Mouse (Mus musculus) stomach, postnatal 0 days (tissue): ENCODE measurements at regions not wholly inside any gene's neighbourhood (a gene's known extent, or its start where the extent isn't known, plus 50 kb on each side); places are given as distances from the start of the nearest gene placed in this dataset.

ENCODE experiments used
- ATAC-seq: fragments of 200-750 bp; cut with Nextera tagmentation; 2 replicates; pipeline ENCODE4 v1.8.0; 2017; ENCODE audit not compliant: low FRiP score, low TSS enrichment
- DNase-seq: peaks from one replicate; pipeline ENCODE4 v3.0.0-alpha.2; 2016; ENCODE audit warnings: low spot score
- H3K27ac ChIP-seq: fragments of 300-500 bp; sonication (generic); replicated peaks from 2 replicates; pipeline ENCODE4 v1.5.1; 2014; ENCODE audit warnings: mild to moderate bottlenecking, control low read depth
- H3K27me3 ChIP-seq: fragments of 300-500 bp; sonication (generic); 2 replicates; pipeline ENCODE4 v1.6.1; 2014; ENCODE audit warnings: low read length; ENCODE audit not compliant: control insufficient read depth, insufficient read depth
- H3K36me3 ChIP-seq: fragments of 300-500 bp; sonication (generic); 2 replicates; pipeline ENCODE4 v1.6.1; 2014; ENCODE audit warnings: low read length, mixed read lengths; ENCODE audit not compliant: control insufficient read depth, insufficient read depth
- H3K4me1 ChIP-seq: fragments of 300-500 bp; sonication (generic); replicated peaks from 2 replicates; pipeline ENCODE4 v1.6.1; 2014; ENCODE audit warnings: antibody characterized with exemption; ENCODE audit not compliant: control insufficient read depth, insufficient read depth
- H3K4me2 ChIP-seq: fragments of 300-500 bp; sonication (generic); replicated peaks from 2 replicates; pipeline ENCODE4 v1.6.1; 2014; ENCODE audit warnings: low read depth, mild to moderate bottlenecking, control low read depth, moderate library complexity
- H3K4me3 ChIP-seq: fragments of 300-500 bp; sonication (generic); 2 replicates; pipeline ENCODE4 v1.5.1; 2014; ENCODE audit warnings: low read depth, low read length, control low read depth
- H3K9ac ChIP-seq: fragments of 300-500 bp; sonication (generic); 2 replicates; pipeline ENCODE4 v1.6.1; 2014; ENCODE audit warnings: mild to moderate bottlenecking, low read length, control low read depth, mixed read lengths
- H3K9me3 ChIP-seq: fragments of 300-500 bp; sonication (generic); 2 replicates; pipeline ENCODE4 v1.6.1; 2016; ENCODE audit warnings: low read length; ENCODE audit not compliant: control insufficient read depth
- CTCF ChIP-seq: IDR thresholded peaks from 2 replicates; pipeline ENCODE4 v1.5.1; 2016; ENCODE audit warnings: antibody characterized with exemption, low read depth, mild to moderate bottlenecking, moderate library complexity
- EP300 ChIP-seq: optimal IDR thresholded peaks from 2 replicates; pipeline ENCODE3; 2016; ENCODE audit warnings: antibody characterized with exemption
- WGBS: fragments of 180-500 bp; shearing (Covaris S2); extraction: QIAGEN DNeasy Blood & Tissue Kit; methylation state at CpG from one replicate; pipeline ENCODE4 v1.1.7; 2014; 5-methylcytosine and 5-hydroxymethylcytosine counted together

DNA sequence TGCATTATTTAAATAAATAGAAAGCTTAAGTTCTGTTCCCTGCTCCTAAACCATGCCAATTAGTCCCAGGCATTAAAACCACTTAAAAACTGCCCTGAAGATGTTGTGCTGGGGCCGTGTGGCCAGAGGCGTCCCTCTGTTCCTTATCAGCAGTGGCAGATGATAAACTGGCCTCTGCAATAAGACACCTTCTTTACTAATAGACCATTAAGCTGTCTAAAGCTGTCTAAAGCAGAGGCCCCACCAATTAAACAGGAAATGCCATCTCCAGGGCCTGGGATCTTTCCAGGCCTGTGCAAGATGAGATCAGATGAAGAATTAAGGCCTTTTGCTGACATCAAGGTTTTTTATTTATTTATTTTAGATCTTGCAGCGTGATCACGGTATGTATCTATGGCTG is 118.6 kb downstream of the Edn3 start:
- 36% methylated on average over 4 of the region's 4 CpGs for WGBS
- ATAC-seq (no peak), DNase-seq (no peak)
- H3K27ac ChIP-seq: no peak overlapping the region
- no peaks in the 10 kb centered on the region for H3K4me1 ChIP-seq
- no peaks in the 10 kb centered on the region for H3K27me3 ChIP-seq
- no peak overlapping the region for H3K4me2 ChIP-seq
- H3K9ac ChIP-seq: no peak overlapping the region
- H3K9me3 ChIP-seq: no peaks in the 10 kb centered on the region
- no peaks in the 10 kb centered on the region for H3K36me3 ChIP-seq
- TF ChIP-seq CTCF (no peak), EP300 (no peak)
- H3K4me3 ChIP-seq: no peak overlapping the region

DNA sequence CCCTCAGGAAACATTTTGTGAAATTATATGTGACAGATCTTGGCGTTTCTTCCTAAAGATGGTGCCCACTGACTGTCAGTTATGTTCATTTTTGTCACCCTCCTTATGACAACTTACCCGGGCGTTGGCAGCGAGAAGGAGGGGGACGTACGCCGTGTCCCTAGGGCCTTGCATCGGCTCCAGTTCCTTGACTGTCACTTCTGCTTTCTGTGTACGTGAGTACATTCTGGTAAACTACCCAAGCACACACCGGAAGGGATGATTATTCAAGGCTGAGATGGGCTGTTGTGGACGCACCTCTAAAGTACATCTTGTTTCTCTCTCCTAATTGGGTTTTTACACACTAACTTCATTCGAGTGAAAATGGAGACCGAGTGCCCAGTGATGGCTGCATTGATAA is 120.2 kb downstream of the Edn3 start:
- Histone ChIP-seq H3K4me3 (no peak overlapping the region), H3K27ac (no peak overlapping the region), H3K9me3 (no peaks in the 10 kb centered on the region), H3K36me3 (no peaks in the 10 kb centered on the region), H3K4me1 (no peaks in the 10 kb centered on the region), H3K4me2 (no peak overlapping the region), H3K27me3 (no peaks in the 10 kb centered on the region), H3K9ac (no peak overlapping the region)
- no peak for ATAC-seq
- WGBS: 84% methylated on average over 13 of the region's 13 CpGs
- no peak for DNase-seq
- TF ChIP-seq EP300: no peak
- TF ChIP-seq CTCF: no peak

DNA sequence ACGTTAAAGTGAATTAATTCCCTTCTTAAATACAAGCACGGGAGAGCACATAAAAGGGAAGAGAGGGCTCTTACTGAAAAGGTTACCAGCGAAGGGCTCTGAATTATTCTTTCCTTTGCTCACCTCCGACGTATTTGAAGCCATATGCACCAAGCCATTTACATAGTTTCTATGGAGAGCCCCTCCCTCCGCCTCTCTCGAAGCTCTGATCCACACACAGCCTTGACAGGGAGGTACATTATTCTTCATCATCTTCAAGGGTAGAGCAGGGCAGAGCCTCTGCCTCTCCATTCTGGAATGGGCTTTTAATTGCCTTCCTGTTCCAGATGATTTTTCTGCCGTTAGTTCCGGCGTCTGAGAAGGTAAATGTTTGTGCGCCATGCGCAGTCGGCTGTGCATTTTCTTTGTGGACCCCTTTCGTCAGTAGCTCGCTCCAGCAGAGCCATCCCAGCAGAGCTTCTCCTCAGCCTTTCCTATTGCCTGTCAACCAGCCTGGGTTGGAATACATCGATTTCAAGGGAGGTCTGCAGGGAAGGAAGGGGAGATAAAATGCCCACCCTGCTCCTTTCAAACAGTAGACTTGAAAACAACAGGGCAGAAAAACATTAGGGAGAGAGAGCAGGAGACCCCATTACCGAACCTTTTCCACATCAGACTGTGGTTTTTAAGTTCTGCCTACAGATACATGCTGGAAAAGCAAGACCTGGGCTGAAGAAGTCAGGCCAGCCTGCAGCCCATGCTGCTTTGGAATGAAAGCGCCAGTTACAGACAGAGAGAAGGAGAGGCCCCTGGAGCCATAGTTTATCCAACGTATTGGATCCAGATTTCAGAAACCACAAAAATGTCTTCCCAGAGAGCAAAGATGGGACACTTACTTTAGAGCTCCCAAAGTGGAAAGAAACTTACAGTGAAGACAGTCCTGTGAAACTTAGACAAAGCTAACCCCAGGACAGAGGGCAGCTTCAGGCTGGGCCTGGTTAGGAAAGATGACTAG is 124.1 kb downstream of the Edn3 start:
- no peak overlapping the region for H3K9ac ChIP-seq
- no peak for TF ChIP-seq EP300
- TF ChIP-seq CTCF: no peak
- ATAC-seq (no peak), DNase-seq (no peak)
- WGBS: 53% methylated on average over 19 of the region's 19 CpGs
- H3K36me3 ChIP-seq: no peaks in the 10 kb centered on the region
- H3K4me2 ChIP-seq: no peak overlapping the region
- no peaks in the 10 kb centered on the region for H3K9me3 ChIP-seq
- H3K4me1 ChIP-seq: no peaks in the 10 kb centered on the region
- no peaks in the 10 kb centered on the region for H3K27me3 ChIP-seq
- no peak overlapping the region for H3K4me3 ChIP-seq
- H3K27ac ChIP-seq: no peak overlapping the region

DNA sequence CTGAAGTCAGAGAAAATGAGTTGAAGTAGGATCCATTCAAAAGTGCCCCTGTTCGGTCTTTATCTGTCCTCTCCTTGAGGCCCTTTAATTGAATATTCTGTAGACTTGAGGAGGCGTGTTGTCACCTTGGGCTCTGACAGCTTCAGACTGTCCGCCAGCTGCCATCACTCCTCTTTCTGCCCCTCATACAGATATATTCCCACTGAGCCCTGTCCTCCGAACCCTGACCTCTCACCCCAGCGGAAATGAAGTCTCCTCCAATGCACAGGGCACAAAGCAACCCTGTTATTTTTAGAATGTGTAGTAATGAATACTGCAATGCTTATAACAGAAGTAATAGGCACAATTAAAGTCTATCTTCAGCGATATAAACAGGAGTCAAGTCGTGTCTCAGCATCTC is 117.4 kb upstream of the Gm14444 start:
- no peaks in the 10 kb centered on the region for H3K4me1 ChIP-seq
- H3K9ac ChIP-seq: no peak overlapping the region
- TF ChIP-seq CTCF: no peak
- TF ChIP-seq EP300: no peak
- WGBS: 77% methylated on average over 7 of the region's 7 CpGs
- H3K9me3 ChIP-seq: no peaks in the 10 kb centered on the region
- H3K4me3 ChIP-seq: no peak overlapping the region
- ATAC-seq (no peak), DNase-seq (no peak)
- no peak overlapping the region for H3K4me2 ChIP-seq
- H3K36me3 ChIP-seq: no peaks in the 10 kb centered on the region
- H3K27me3 ChIP-seq: no peaks in the 10 kb centered on the region
- no peak overlapping the region for H3K27ac ChIP-seq

DNA sequence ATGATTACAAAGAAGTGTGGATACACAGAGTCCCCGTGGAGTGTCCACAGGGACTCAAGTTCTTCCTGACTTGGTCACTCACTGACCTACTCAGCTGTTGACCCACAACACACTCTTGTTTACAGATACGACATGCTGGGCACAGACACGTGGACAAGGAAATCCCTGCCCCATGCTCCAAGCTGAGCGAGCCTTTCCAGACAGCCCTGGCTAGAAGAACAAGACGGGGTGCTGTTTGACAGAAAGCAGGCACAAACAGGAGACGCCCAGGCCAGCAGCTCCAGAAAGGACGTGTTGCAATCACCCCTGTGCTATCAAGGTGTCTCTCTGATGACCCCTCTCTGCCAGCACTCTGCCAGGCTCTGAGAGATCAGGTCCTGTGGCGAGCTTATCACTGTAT is 112.6 kb upstream of the Gm14444 start:
- ATAC-seq: peak; percentile 53; the same call in 1 of the 2 replicates
- Histone ChIP-seq H3K27ac (peak overlapping the region; percentile 40; the same call in 1 of the 2 replicates), H3K27me3 (no peaks in the 10 kb centered on the region), H3K9me3 (no peaks in the 10 kb centered on the region), H3K4me2 (no peak overlapping the region), H3K36me3 (no peaks in the 10 kb centered on the region), H3K9ac (no peak overlapping the region), H3K4me1 (no peaks in the 10 kb centered on the region), H3K4me3 (no peak overlapping the region)
- no peak for TF ChIP-seq EP300
- TF ChIP-seq CTCF: no peak
- no peak for DNase-seq
- WGBS: 28% methylated on average over 8 of the region's 8 CpGs

DNA sequence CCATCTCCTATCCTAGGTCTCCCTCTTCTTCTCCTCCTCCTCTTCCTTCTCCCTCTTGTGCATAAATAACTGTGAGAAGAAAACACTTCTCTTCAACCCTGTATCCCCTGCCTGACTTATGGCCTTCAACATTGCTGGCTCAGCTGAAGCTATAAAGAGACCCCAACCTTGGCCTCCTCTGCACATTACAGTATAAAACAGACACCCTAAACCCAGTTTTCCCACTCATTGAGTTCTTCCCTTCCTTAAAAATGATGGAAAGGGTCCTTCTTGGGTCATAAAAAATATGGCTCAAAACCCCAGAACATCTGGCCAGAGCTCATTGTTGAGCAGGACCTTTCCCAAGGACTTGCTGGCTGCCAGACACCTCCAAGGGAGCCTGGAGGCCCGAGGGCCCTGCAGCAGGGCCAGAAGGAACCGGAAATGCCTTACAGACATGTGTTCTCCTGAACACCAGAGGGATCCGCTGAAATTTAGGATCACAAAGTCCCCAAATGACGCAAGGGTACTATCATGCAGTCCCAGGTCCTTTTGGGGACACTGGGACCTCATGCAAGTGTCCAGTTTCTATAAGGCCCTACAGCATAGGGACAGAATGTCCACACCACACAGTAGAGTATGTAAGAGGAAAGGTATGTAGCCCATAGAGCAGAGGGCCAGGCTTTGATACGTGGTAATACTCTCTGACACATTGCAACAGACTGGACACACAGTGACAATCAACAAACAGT is 109.9 kb upstream of the Gm14444 start:
- no peaks in the 10 kb centered on the region for H3K4me1 ChIP-seq
- H3K9ac ChIP-seq: no peak overlapping the region
- H3K4me2 ChIP-seq: no peak overlapping the region
- no peaks in the 10 kb centered on the region for H3K27me3 ChIP-seq
- WGBS: 63% methylated on average over 5 of the region's 5 CpGs
- DNase-seq (no peak), ATAC-seq (no peak; the same call in 1 of the 2 replicates)
- TF ChIP-seq EP300: no peak
- no peak for TF ChIP-seq CTCF
- H3K36me3 ChIP-seq: no peaks in the 10 kb centered on the region
- no peak overlapping the region for H3K4me3 ChIP-seq
- H3K27ac ChIP-seq: no peak overlapping the region
- H3K9me3 ChIP-seq: no peaks in the 10 kb centered on the region
